Mouse (Mus musculus) lung, adult 18-20 months (tissue): ENCODE measurements around the gene Gm7879.
A peak's percentile ranks its signal among the peaks of the same experiment; 100 is the strongest.
"Not testable (repeated sequence)": the region's sequence is repeated elsewhere in the genome, so short reads cannot be mapped to it uniquely, and the experiment has no call there.

Source experiments
- DNase-seq, 2 experiments: peaks; one replicate each; pipeline ENCODE4 v3.0.0; 2022; ENCODE audit warnings: mixed read lengths in 2 of 2

The Gm7879 gene

GRCm38 (mm10) chr5:43912844-43913243 lies at the start of gene Gm7879:
Gene Gm7879 (plus strand): TSS chr5:43913144.
- DNase-seq, result not testable (repeated sequence)

- no peak for DNase-seq
Observed at GRCm38 (mm10) chr5:43863642-43864041, 49.3 kb upstream of the Gm7879 start.

DNA sequence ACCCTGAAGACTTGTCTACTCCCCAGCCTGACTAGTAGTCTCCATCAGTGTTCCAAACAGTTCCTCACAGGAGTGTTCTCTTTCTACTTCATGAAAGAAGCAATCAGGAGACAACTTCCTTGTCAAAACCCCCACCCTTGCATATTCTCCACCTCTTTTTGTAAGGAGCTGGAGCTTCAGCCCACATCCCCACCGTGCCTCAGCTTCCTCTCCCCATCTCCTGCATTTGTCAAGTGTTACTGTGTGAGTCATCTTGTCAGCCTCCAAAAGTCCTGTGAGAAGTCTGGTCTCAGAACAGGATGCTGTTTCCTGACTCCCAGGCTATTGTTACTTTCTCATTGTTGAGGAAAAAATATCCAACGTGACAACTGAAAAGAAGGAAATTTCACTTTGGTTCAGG lies 47.6 kb upstream of the Gm7879 start:
- DNase-seq, result no peak

- no peak for DNase-seq
Observed at GRCm38 (mm10) chr5:43868253-43868652, 44.7 kb upstream of the Gm7879 start, which contains the start of gene Cd38. Gene Cd38 (plus strand): TSS chr5:43868553.

GRCm38 (mm10) chr5:43868711-43869600 lies 44.0 kb upstream of the Gm7879 start:
- DNase-seq, result peak; percentile 27 to 33

DNA sequence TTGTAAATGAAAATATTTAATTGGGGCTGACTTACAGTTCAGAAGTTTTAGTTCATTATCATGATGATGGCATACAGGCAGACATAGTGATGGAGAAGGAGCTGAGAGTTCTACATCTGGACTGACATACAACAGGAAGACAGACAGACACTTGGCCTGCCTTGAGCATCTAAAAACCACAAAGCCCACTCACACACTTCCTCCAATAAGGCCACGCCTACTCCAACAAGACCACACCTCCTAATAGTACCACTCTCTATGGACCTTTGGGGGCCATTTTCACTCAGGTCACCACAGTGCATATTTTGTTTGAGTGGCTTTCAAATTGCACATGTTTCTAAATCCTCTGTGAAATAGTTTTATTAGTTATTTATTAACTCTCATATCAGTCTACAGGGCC lies 41.1 kb upstream of the Gm7879 start:
- DNase-seq, result no peak

- DNase-seq, result no peak
Observed at GRCm38 (mm10) chr5:43872652-43873051, 40.3 kb upstream of the Gm7879 start.

DNA sequence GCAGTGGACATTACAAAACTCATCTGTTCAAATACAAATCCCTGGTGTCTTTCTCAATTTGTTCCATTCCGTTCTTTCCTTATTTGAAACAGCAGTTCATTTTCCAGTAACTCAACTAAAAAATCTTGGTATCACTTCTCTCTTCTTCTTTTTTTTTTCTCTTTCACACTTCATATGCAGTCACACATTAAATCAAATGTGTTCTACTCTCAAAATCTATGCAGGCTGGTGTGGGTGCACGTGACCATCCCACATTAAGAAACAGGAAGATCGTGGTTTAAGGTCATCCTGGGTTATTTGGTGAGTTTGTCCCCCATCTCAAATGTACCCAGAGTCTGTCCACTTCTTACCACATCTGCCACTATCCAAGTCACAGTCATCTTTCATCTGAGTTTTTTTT lies 30.9 kb upstream of the Gm7879 start:
- DNase-seq, result no peak

- DNase-seq, result no peak
Observed at GRCm38 (mm10) chr5:43885060-43885820, 27.7 kb upstream of the Gm7879 start.

GRCm38 (mm10) chr5:43892386-43892785 lies 20.6 kb upstream of the Gm7879 start:
- DNase-seq, result peak in 1 of 2 experiments; percentile 37

DNA sequence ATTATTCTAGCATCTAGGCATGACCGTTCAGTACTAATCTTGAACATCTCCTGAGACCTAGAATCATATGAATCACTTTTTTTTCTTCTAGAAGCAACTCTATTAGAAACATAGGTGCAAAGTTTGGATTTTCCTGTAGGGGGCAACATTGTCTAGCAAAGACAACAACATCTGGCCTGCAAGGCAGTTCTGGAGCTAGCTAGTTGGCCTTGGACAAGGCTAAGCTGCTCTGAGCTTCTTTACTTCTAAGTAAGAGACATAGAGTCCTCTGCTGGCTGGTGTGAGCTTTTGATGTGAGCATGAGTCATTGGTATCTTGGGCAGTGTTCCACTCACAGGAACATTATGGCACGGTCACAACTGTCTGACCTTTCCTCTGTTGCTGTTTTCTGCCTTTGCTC lies 18.8 kb upstream of the Gm7879 start:
- DNase-seq, result peak in 1 of 2 experiments; percentile 62

- DNase-seq, result no peak
Observed at GRCm38 (mm10) chr5:43895931-43896330, 17.0 kb upstream of the Gm7879 start.

GRCm38 (mm10) chr5:43904685-43905084 lies 8.3 kb upstream of the Gm7879 start:
- no peak for DNase-seq

DNA sequence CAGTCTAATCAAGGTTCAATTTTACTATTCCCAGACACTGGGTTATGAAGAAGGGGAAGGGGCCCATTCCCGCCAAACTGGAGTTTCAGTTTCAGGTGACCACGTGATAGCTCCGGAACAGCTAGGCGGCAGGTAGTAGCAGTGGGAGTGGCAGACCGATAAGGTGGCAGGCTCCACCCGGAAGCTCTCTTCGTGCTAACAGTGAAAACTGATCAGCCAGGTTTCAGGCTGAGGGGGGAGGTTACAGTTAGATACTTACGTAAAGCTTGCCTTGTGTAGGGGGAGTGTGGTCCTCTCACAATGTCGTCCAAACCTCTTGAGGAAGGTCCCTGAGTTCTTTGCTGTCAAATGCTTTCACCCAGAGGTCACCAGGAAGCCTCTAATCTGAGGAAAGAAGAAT lies 3.7 kb upstream of the Gm7879 start:
- DNase-seq, result peak in 1 of 2 experiments; percentile 22

- DNase-seq, result no peak
Observed at GRCm38 (mm10) chr5:43910006-43910405, 2.9 kb upstream of the Gm7879 start.

- no peak for DNase-seq
Observed at GRCm38 (mm10) chr5:43915261-43915886, 2.4 kb downstream of the Gm7879 start.

GRCm38 (mm10) chr5:43921877-43922276 lies 8.9 kb downstream of the Gm7879 start:
- DNase-seq, result no peak

DNA sequence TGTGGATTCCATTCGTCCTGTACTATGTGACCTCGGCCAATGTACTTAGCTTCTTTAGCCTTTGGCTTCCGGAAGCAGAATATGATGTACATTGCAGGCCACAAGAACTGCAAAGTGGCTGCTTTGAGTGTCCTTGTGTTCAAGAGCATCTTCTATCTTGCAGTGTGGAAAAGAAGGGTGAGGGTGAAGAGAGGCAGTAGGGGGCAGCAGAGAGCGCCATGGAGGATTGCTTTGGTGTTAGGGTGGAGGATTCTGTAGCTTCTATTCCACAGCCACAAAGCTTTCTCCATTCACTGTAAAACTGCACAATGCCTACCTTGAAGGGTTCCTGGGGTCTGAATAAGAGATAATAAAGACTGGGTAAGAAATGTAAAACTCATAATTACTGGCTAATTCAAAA lies 11.0 kb downstream of the Gm7879 start:
- DNase-seq, result peak; percentile 71 to 76

DNA sequence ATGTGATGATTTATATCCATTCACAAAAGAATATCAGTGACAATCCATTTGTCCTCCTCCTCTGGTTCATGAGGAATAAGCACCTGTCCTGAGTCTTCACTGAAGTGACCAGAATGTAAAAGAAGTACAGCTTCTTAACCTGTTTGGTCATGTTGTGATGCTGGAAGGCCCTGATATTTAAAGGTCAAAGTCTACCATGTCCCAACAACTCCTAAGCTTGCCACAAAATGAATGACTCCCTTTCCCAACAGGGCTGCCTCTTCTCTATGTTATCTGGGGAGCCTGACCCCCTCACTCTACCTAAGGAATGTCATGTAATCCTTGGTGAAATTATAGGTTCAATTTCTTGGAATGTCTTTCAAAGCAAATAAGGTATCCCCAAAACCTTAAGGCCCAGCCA lies 14.8 kb downstream of the Gm7879 start:
- DNase-seq, result no peak

DNA sequence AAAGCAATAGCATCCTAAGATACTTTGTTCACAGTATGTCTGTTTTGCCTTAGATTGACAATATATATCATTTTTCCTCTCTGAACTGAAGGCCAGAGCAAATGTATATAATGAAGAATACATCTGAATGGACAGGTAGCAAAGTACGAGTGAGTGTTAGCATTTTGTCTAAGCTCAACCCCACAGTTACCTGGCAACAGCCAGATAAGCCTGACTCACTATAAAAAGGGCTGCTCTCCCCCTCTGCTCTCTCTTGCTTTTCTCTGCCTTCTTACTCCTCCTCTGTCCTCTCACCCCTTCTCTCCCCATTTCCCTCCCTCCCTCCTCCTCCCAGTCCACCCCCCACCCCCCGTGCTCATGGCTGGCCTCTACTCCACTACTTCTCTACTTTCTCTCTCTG lies 20.3 kb downstream of the Gm7879 start:
- no peak for DNase-seq

DNA sequence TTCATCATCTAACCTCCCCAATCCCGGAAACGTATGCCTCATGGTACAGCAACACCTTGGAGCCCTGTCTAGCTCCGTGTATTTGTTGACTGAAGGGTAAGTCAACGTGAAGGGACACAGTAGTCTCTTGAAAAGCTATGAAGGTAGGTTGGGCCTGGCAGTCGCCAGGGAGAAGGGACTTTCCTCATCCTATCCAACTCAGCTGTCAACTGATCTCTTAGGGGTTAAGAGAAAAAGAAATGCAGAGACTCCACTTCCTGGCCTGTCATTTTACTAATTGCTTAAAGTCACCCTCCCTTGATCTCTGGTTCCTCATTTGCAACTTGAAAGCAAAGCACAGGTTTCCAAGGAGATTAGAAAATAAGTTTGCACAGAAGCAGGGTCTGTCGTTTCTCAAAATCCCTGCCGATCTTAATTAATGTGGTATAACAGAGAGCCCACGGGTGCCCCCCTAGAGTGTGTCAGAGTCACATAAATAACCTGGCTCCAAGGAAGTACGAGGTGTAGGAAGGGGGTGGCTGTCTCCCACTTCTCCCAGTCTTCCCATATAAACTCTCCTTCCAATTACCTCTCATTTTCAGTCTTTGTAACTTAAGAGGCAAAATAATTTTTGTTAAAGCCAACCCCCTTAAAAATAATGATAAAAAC lies 34.5 kb downstream of the Gm7879 start:
- peak; percentile 5 to 6 for DNase-seq

GRCm38 (mm10) chr5:43948111-43948743 lies 35.3 kb downstream of the Gm7879 start:
- DNase-seq, result peak; percentile 94 to 95
